Mouse (Mus musculus): Measurements from ENCODE around the gene Antxr2. TPM values are rescaled to one million over a fixed set of nuclear protein-coding genes. Genes with fewer than 3 reads are reported as not detected.

Antxr2 gene
- polyA plus RNA-seq (2012; rRNA removed) (0.74 and 1.1 TPM in 2 replicates), polyA plus RNA-seq (2014; fragmentation: Nextera tagmentation; extraction: Ambion mirVana) (4.0 and 5.9 TPM in 2 replicates)

DNA sequence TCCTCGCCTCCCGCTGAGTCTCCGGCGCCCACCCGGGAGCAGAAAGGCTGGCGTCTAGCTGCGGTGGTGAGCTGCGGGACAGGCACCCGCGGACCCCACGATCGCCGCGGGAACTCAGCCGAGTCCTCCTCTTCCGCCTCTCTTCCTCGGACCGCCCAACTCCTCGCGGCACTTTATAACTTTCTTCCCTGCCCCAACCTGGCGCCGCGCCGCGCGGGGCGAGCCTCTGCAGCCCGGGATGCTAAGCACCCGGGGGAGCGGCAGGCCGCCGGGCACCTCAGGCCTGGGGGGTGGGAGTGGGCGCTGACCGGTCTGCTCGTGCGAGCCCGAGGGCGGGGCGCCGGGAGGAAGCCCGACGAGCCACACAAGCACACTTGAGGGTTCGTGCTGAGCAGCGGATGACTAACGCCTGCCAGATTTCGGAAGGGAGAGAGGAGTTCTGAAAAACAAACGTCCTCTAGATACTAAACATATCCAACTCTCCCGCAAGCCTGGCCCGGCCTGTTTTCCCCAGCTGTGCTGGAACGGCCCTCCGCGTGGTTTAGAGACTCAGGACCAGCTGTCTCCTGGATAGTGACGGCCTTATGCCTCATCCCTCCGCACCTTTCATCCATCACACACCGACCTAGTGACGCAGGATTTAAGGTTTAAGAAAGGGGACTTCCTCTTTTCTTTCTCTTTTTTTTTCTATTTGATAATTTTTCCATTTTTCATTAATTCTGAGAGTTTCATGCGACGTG lies at the start of gene Antxr2:
Gene Antxr2, minus strand, starts transcription at position 142 of the 740 bp plus-strand sequence.
- ATAC-seq (ENCODE audit: insufficient read depth) (peak; percentile 39), DNase-seq (ENCODE audit: low read depth in 3 of 3, low spot score in 3 of 3) (no peak)
- Histone ChIP-seq H3K4me3 (ENCODE audit: insufficient read depth in 1 of 2, low read depth in 2 of 2, low read length in 2 of 2) (peak within 1 kb of the TSS; percentile 62 to 64), H3K4me1 (replicated peaks; ENCODE audit: control insufficient read depth in 2 of 2, insufficient read depth in 2 of 2, low read length in 1 of 2) (peaks cover 0 to 7% of the 10 kb centered on the region in 2 experiments; a peak in 2 of 4 replicates), H3K27ac (no peak within 1 kb of the TSS), H3K9me3 (ENCODE audit: control insufficient read depth, low read length) (no peaks in the 10 kb centered on the region), H3K4me2 (ENCODE audit: low read depth) (peak within 1 kb of the TSS; percentile 61), H3K36me3 (replicated peaks; ENCODE audit: control insufficient read depth, insufficient read depth, low read depth) (no peaks in the 10 kb centered on the region), H3K9ac (replicated peaks) (peak within 1 kb of the TSS; percentile 39; the same call in 1 of the 2 replicates), H3K27me3 (ENCODE audit: control insufficient read depth, insufficient read depth, low read length) (no peaks in the 10 kb centered on the region)
- no peak for TF ChIP-seq CTCF (IDR thresholded peaks at IDR 0.05; ENCODE audit: low read depth)
- 2% methylated on average over 58 of the region's 58 CpGs for WGBS (ENCODE audit: insufficient replicate concordance)

DNA sequence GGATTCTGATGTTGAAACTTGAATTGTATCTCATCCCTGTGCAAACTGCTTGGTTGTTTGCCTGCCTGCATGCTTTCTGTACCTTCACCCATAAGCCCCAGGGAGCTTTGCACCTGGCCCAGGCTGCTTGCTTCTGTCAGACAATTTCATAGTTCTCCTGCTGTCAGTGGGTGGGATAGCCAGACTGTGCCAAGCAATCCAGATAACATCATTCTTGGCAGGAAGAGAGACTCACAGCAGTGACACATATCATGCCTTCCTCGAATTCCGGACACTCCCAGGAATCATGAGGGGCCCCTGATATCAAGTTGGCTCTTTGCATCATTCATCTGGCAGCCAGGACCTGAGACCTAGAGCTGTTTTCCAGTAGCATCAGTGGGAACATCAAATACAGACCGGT lies 45.8 kb upstream of the Antxr2 start:
- Histone ChIP-seq H3K36me3 (replicated peaks; ENCODE audit: control insufficient read depth, insufficient read depth, low read depth) (no peaks in the 10 kb centered on the region), H3K9me3 (ENCODE audit: control insufficient read depth, low read length) (no peaks in the 10 kb centered on the region), H3K9ac (replicated peaks) (no peak overlapping the region), H3K27me3 (ENCODE audit: control insufficient read depth, insufficient read depth, low read length) (no peaks in the 10 kb centered on the region), H3K4me2 (ENCODE audit: low read depth) (no peak overlapping the region), H3K4me1 (replicated peaks; ENCODE audit: control insufficient read depth in 2 of 2, insufficient read depth in 2 of 2, low read length in 1 of 2) (no peaks in the 10 kb centered on the region), H3K27ac (no peak overlapping the region), H3K4me3 (ENCODE audit: insufficient read depth in 1 of 2, low read depth in 2 of 2, low read length in 2 of 2) (no peak overlapping the region)
- no peak for ATAC-seq (ENCODE audit: insufficient read depth)
- DNase-seq (ENCODE audit: low read depth in 3 of 3, low spot score in 3 of 3): no peak
- WGBS (ENCODE audit: insufficient replicate concordance): 42% methylated on average over 3 of the region's 3 CpGs
- TF ChIP-seq EP300 (IDR thresholded peaks at IDR 0.05; ENCODE audit: low read depth) (no peak), CTCF (IDR thresholded peaks at IDR 0.05; ENCODE audit: low read depth) (no peak)

DNA sequence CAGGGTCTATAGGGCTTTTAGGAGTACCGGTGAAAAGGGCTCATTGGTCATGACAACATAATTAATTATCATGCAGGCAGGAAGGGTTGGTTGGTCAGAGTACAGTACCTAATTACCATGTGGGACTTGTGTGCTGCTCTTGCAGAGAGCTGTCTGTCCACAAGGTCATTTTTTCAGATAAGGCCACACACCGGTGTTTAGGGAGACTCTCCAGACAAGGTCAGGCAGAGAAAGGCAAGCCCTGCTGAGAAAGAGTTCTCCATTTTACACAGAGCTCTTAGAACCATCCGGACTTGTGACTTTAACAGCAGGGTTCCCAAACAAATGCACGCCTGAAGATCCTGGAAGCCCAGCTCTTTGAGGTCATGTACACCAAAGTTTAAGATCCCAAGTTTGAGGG lies 38.3 kb upstream of the Antxr2 start:
- WGBS (ENCODE audit: insufficient replicate concordance): 54% methylated on average over 4 of the region's 4 CpGs
- Histone ChIP-seq H3K4me2 (ENCODE audit: low read depth) (no peak overlapping the region), H3K27ac (no peak overlapping the region), H3K4me1 (replicated peaks; ENCODE audit: control insufficient read depth in 2 of 2, insufficient read depth in 2 of 2, low read length in 1 of 2) (no peaks in the 10 kb centered on the region), H3K36me3 (replicated peaks; ENCODE audit: control insufficient read depth, insufficient read depth, low read depth) (no peaks in the 10 kb centered on the region), H3K9ac (replicated peaks) (no peak overlapping the region), H3K27me3 (ENCODE audit: control insufficient read depth, insufficient read depth, low read length) (no peaks in the 10 kb centered on the region), H3K9me3 (ENCODE audit: control insufficient read depth, low read length) (no peaks in the 10 kb centered on the region), H3K4me3 (ENCODE audit: insufficient read depth in 1 of 2, low read depth in 2 of 2, low read length in 2 of 2) (no peak overlapping the region)
- ATAC-seq (ENCODE audit: insufficient read depth): no peak
- no peak for DNase-seq (ENCODE audit: low read depth in 3 of 3, low spot score in 3 of 3)
- TF ChIP-seq EP300 (IDR thresholded peaks at IDR 0.05; ENCODE audit: low read depth) (no peak), CTCF (IDR thresholded peaks at IDR 0.05; ENCODE audit: low read depth) (no peak)

DNA sequence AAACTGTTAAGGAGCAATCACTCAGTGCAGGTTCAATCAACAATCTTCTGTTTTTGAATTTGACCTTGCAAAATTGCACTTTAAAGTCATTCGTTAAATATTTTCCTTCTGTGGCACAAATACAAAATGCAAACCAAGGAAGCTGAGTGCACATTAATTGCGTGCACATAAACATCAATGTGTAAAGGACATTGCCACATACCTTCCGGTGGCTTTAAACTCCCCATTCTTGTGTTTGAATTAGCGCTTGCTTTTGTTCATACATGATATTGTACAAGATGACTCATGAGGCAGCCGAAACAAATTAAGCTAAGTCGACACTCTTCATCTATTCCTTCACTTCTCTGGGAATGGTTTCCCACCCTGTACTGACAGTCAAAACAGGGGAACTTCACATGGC lies 24.4 kb upstream of the Antxr2 start:
- Histone ChIP-seq H3K4me3 (ENCODE audit: insufficient read depth in 1 of 2, low read depth in 2 of 2, low read length in 2 of 2) (no peak overlapping the region), H3K9me3 (ENCODE audit: control insufficient read depth, low read length) (no peaks in the 10 kb centered on the region), H3K9ac (replicated peaks) (no peak overlapping the region), H3K4me1 (replicated peaks; ENCODE audit: control insufficient read depth in 2 of 2, insufficient read depth in 2 of 2, low read length in 1 of 2) (no peaks in the 10 kb centered on the region), H3K4me2 (ENCODE audit: low read depth) (no peak overlapping the region), H3K27ac (no peak overlapping the region), H3K36me3 (replicated peaks; ENCODE audit: control insufficient read depth, insufficient read depth, low read depth) (no peaks in the 10 kb centered on the region), H3K27me3 (ENCODE audit: control insufficient read depth, insufficient read depth, low read length) (no peaks in the 10 kb centered on the region)
- ATAC-seq (ENCODE audit: insufficient read depth) (no peak), DNase-seq (ENCODE audit: low read depth in 3 of 3, low spot score in 3 of 3) (no peak)
- TF ChIP-seq EP300 (IDR thresholded peaks at IDR 0.05; ENCODE audit: low read depth) (no peak), CTCF (IDR thresholded peaks at IDR 0.05; ENCODE audit: low read depth) (no peak)
- 74% methylated on average over 6 of the region's 6 CpGs for whole genome bisulfite sequencing (ENCODE audit: insufficient replicate concordance)

DNA sequence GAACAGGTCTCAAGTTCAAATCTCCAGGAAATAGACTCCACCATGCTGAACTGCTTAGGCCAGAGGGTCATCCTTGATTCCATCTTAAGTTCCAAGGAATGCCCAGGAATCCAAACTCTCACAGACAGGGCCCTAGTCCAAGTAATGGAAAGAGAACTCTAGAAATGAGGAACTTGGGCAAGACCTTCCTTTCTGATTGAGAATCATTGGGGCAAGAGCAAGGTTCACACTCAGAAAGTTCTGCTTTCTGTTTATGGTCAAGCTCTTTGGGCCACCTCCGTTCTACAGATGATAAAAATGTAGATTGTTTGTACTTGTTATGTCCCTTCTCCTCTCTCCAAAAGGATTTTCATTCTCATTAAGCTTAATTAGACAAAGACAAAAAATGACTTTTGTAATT lies 24.0 kb upstream of the Antxr2 start:
- ATAC-seq (ENCODE audit: insufficient read depth) (no peak), DNase-seq (ENCODE audit: low read depth in 3 of 3, low spot score in 3 of 3) (no peak)
- H3K4me2 ChIP-seq (ENCODE audit: low read depth): no peak overlapping the region
- 38% methylated on average over 1 of the region's 1 CpGs for WGBS (ENCODE audit: insufficient replicate concordance)
- no peak overlapping the region for H3K4me3 ChIP-seq (ENCODE audit: insufficient read depth in 1 of 2, low read depth in 2 of 2, low read length in 2 of 2)
- H3K27me3 ChIP-seq (ENCODE audit: control insufficient read depth, insufficient read depth, low read length): no peaks in the 10 kb centered on the region
- no peak for TF ChIP-seq CTCF (IDR thresholded peaks at IDR 0.05; ENCODE audit: low read depth)
- TF ChIP-seq EP300 (IDR thresholded peaks at IDR 0.05; ENCODE audit: low read depth): no peak
- H3K27ac ChIP-seq: no peak overlapping the region
- H3K9me3 ChIP-seq (ENCODE audit: control insufficient read depth, low read length): no peaks in the 10 kb centered on the region
- H3K9ac ChIP-seq (replicated peaks): no peak overlapping the region
- no peaks in the 10 kb centered on the region for H3K36me3 ChIP-seq (replicated peaks; ENCODE audit: control insufficient read depth, insufficient read depth, low read depth)
- H3K4me1 ChIP-seq (replicated peaks; ENCODE audit: control insufficient read depth in 2 of 2, insufficient read depth in 2 of 2, low read length in 1 of 2): no peaks in the 10 kb centered on the region
